In the genomic region with DNA sequence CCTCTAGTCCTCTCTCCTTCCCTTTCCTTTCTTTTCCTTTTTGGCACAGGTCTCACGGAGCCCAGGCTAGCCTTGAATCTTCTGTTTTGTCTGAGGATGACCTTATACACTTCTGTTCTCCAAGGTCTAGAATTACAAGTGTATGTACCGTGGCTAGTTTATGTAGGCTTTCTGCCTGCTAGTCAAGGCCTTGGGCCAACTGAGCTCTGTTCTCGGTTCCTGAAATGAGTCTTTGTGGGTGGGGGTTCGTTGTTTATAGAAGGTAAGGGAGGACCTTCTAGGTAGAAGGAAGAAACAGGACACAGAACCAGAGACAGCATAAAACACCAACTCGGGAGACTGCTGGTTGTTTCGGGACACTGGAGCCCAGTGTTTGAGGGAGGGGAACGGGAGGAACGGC, we compare ENCODE assay signal across 17 mouse cellular contexts.
"Had no signal": no experiment of that assay in that cellular context is flagged by ENCODE, and none has a peak within 500 bp of the region (broad histone marks: within the 10 kb centered on the region; RNA-seq: fewer than 3 reads in every experiment).

No protein-coding gene starts in this region.

- H3K4me3 ChIP-seq: neural tube, embryonic 12.5 days; neural tube, embryonic 13.5 days; neural tube, embryonic 15.5 days; stomach, embryonic 15.5 days had no signal

- H3K9me3 ChIP-seq: neural tube, embryonic 12.5 days; neural tube, embryonic 13.5 days; neural tube, embryonic 15.5 days; stomach, embryonic 15.5 days had no signal

- H3K9ac ChIP-seq: neural tube, embryonic 12.5 days; neural tube, embryonic 13.5 days; neural tube, embryonic 15.5 days; stomach, embryonic 15.5 days had no signal

- H3K4me1 ChIP-seq: neural tube, embryonic 12.5 days; neural tube, embryonic 13.5 days; neural tube, embryonic 15.5 days; stomach, embryonic 15.5 days had no signal

- H3K27me3 ChIP-seq: neural tube, embryonic 12.5 days; neural tube, embryonic 13.5 days; neural tube, embryonic 15.5 days; stomach, embryonic 15.5 days had no signal

- H3K4me2 ChIP-seq: neural tube, embryonic 12.5 days; neural tube, embryonic 13.5 days; neural tube, embryonic 15.5 days; stomach, embryonic 15.5 days had no signal

- H3K36me3 ChIP-seq: neural tube, embryonic 12.5 days; neural tube, embryonic 13.5 days; neural tube, embryonic 15.5 days; stomach, embryonic 15.5 days had no signal

- H3K27ac ChIP-seq: neural tube, embryonic 12.5 days; neural tube, embryonic 13.5 days; neural tube, embryonic 15.5 days; stomach, embryonic 15.5 days; stomach, postnatal 0 days had no signal

- DNase-seq: retina, postnatal 1 day; right cerebral cortex, adult 18-20 months; right cerebral cortex, postnatal 14 days; right cerebral cortex, postnatal 25 days; right cerebral cortex, postnatal 4 days; spleen, adult 18-20 months; thymus, adult 18-20 months; thymus, adult 2 months; thymus, postnatal 14 days; thymus, postnatal 25 days; thymus, postnatal 36 days; thymus, postnatal 4 days had no signal
